Mouse (Mus musculus): ENCODE measurements around the gene Adora1.

The Adora1 gene

DNA sequence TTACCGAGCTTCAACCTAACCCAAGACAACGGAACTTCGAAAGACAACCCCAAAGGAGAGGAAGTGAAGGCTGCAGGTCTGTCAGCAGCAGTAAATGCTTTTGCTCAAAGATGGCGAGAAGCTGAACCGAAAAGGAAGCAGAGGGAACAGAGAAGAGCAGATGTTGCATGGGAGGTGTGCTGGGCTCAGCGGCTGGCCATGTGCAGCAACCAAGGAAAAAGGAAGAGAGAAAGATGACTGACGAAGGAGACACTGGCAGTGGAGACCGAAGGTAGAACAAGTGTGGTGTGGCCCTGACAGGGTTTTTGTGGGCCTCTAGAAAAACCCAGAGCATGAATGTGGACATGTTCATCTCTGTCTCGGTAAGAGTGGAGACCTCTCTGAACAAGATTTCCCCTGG is 5.5 kb upstream of the Adora1 start:
- no peak for DNase-seq (ENCODE audit: low read depth)

DNA sequence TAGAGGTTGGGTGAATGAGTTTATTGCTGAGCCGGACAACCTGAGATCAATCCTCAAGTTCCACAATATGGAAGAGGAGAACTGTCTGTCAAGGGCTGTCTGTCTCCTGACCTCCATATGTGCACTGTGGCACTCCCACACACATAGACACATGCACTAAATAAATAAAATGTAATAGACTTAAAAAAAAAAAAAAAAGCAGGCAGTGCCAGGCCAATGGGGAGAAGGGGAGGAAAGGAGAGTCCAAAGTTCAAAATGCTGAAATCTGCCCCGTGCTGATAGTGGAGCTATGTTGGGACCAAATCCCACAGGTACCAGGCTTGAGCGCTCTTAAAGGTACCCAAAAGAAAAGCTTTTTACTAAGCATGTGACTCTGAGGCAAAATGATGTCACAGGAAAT is 2.2 kb upstream of the Adora1 start:
- DNase-seq (ENCODE audit: low read depth): no peak

DNA sequence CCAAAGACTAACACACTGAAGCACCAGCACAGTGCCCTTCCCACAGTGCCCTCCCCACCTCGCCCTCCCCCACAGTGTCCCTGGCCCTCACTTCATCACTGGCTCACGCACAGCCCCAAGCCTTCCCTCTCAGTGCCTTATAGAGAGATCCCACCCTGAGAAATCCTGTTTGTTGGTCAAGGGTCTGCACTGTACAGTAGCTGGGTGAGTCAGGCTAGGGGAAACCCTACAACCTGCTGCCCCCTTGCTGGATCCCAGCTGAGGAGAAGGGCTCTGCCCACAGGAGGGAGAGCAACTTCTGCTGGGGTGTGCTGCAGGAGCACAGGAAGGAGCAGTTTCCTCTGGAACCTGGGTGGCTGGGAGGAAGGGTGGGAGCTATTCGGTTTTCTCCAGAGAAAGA is 911 bp upstream of the Adora1 start:
- DNase-seq (ENCODE audit: low read depth): no peak

DNA sequence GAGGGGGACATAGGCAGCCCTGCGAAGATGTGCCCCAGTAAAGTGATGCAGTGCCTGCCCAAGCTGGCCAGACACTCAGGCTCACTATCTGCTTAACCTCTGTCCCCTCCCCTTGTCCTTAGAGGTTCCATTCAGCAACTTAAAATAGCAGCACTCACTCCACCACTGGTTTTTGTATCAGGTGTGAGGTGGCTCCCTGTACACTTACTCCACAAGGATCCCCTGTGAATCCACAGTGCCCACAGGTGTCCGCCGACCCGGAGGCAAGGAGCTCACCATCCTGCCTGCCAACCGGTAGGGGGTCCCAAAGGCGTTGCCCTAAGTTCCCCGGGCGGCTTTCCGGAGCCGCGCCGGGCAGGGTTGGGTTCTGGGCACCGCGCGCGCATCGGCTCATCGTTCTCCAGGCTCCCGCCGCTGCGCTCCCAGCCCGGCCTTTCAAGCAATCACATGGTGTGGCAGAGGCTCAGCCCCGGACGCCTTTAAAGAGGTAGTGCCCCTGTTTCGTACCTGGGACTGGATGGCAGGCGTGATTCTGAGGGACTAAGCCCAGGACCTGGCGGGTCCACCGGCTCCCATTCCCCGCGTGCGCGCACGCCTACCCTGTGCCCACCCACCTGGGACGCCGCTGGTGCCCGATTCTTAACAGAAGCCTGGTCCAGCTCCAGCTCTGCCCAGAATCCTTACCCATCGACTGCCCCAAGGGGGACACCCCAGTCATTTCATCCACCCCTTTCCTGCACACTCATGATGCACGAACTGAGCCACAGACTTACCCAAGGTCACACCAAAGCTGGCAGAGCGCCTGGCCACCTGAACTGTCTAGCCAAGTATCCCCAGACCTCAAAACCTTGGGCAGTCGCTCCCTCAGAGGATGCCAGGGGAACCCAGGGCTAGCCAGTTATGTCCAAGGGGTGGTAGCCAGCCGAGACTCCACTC is 508 bp downstream of the Adora1 start:
- DNase-seq (ENCODE audit: low read depth): no peak

DNA sequence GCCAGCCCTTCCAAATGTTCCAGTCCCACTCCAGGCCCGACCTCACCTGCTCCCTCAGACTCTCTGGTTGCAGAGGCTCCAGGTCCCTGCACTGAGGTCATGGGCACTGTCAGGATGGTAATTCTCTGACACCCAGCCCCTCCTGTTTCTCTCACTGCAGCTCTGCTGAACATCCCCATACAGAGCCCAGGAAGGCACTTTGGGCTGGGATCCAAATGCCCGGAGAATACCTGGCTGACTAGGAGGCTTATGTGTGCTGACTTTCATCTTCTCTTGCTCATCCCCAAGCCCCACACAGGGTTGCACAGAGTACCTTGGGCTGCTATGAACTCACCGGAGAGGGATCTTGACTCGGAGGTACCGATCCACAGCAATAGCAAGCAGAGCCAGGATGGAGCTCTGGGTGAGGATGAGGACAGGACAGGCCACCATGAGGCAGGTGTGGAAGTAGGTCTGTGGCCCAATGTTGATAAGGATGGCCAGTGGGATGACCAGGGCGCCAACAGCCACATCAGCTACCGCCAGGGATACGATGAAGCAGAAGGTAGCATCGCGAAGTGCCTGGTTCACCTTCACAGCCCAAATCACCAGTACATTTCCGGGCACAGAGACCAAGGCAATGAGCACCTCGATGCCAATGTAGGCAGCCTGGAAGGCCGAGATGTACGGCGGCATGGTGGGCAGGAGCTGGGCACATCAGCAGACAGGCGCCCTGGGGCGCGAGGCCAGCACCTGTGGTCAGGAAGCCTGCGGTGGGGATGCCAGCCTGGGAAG is 1.4 kb downstream of the Adora1 start:
- no peak for DNase-seq (ENCODE audit: low read depth)

DNA sequence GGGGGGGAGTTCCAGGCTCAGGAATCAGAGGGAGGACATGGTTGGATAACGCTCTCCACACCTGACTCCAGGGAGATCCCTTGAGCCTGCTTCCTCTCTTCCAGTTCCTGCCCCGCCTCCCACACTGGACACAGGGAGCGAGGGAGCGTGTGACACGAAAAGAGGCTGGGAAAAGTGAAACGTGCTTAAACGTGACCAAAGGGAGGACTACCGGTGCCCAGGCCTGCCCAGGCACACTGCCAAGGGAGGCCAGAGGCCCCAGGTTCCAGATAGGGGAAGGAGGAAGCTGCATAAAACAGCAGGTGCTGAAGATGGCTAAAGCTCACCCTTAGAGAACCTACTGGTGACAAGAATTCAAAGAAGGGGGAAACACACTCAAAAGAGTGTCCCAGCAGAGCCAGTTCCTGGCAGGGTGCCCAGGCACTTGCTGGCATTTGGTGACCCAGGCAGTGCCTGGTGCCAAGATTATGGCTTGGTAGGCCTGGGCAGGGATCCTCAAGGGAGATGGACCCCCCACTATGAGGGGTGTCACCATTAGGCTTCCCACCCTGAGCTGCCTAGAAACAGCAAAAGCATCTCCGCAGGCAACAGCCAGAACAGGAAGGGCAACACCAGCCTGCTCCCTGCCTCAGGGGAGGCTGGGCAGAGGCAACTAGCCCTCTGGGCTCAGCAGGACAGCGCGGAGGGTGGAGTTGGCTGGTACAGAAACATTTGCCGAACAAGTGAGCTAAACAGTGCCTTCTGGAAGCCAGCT is 2.3 kb downstream of the Adora1 start:
- no peak for DNase-seq (ENCODE audit: low read depth)

DNA sequence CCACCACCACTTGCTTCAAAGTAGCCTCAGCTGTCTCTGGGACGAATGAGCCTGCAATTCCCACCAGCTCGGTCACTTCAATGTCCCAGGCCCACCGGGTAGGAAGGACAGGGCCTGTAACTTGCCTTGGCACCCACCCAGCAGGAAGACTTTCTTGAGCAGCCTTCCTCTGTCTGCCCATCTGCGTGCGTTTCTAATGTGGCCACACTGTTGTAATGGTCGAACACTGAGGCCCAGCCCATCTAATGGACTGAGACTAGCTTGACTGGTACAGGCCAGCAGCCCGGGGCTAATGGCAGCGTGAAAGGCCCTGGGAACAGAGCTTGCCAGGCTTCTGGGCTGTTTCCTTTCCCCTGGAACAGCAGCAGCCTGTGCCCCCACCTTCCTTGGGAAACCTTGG is 2.9 kb downstream of the Adora1 start:
- DNase-seq (ENCODE audit: low read depth): no peak

DNA sequence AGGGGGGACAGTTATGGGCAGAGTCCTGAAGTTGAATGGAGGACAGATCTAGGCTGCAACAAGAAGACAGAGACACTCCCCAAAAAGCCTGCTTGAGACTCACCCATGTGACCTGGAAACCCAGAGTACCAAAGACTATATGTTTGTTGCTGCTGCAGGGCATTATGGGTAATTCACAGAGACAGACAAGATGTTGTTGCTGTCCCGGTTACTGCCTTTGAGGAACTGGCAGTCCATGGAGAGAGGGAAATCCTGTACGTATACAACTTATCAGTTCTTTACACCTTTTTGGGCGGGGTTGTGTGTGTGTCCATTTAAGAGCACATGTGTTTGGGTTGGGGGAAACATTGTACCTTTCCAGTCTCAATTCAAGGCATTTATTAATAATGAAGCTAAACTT is 3.5 kb downstream of the Adora1 start:
- no peak for DNase-seq (ENCODE audit: low read depth)

DNA sequence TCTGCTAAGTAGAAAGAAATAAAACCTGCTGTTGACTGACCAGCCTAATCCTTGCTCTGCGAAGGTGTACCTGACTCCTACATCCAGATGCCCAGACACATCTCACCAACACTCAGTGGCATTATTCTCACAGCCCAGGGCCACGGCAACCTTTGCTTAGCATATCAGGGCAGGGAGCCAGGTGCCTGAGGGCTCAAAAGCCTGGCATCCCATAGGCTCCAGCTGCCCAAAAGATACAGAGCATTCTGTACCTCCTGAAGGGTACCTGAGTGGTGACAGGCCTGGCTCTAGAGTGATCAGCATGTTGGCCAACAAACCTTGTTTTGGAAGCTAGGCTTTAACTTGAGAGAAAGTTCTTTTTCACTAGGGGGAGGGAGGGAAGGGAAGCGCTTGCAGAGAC is 4.0 kb downstream of the Adora1 start:
- no peak for DNase-seq (ENCODE audit: low read depth)

DNA sequence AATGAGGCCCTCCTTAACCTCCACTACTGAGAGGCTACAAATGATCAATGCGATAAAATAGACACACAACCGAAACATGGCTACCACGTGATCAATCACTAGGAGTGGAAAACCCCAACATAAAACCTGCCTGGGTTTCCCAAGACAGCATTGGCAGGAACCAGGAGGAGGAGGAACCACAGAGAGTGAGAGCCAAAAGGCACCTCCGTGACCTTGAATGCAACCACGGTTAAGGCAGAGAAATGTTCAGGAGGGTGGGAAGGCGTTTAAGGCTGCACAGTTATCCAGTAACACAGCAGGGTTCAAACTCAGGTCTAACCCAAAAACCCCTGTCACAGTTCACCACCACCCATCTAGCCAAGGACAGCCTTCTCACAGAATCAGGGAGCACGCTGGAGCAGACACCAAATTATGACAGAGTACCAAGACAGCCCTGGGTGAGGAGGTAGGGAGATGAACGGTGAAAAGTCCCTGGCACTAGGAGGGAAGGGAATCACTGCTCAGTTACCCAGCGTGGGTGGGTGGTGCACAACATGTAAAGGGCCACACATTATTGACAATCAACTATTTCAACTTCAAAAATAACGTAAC is 4.5 kb downstream of the Adora1 start:
- DNase-seq (ENCODE audit: low read depth): no peak

DNA sequence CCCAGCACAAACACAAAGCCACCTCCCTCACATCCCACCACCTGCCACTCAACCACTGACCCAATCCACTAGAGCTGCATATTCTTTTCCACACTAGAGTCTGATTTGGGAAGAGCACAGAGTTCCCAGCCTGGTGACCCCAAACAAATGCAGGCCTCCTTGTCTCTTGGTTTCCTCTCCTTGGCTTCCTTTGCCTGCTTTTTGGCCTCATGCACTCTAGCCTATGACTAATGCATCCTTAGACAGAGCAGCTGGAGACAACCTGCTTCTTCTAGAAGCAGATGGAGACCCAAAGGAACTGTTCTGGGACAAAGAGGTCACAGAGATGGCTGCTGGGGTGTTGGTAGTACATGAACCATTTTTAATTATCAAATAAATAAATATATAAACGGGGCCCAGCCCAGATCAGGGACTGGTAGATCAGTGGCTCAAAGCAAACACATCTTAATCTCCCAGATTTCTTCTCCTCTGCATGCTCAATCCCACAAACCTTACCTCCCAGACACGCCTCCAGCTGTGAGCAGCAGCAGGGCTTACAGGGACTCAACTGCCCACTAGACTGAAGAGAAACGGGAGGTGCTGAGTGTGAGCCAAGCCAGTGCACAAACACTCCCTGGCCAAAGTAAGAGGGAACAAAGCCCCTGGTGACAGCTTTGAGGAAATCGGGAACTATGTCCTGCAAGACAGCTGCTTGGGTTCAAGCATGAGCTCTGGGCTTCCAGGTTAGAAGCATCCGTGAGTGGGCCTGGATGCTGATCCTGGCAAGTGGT is 5.2 kb downstream of the Adora1 start:
- DNase-seq (ENCODE audit: low read depth): no peak

DNA sequence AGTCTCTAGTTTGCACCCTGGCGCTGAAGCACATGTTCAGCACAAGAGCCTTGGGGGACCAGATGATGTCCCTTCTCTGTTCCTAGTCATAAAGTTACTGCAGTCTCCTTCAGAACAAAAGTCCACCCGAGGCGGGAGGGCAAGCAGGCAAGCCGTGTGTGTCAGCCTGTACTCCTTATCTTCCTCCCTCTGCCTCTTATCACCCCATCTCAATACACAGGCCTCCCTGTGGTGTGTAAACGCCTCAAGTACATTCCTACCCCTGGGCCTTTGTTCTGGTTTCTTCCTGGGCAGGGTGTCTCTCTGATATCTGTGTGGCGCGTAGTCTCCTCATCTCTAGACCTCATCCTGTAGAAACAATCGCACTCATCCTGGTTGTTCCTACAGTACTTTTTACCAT is 8.5 kb downstream of the Adora1 start:
- DNase-seq (ENCODE audit: low read depth): no peak

DNA sequence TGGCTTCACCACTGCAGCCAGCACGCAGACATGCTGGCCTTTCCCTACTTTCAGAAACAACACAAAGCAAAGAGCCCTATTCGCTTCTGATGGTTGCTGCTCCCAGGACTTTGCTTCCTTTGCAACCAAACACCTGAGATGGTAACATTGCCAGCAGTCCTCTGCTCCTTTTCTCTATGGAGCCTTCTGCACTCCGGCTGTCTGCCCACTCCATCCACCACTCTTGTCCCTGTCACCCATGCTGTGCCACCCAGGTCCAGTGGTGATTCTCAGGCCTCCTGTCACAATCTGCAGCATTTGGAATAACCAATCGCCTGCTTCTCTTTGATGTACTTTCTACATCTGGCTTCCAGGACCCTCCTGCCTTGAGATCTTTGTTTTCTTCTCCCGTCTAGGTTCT is 9.9 kb downstream of the Adora1 start:
- no peak for DNase-seq (ENCODE audit: low read depth)

DNA sequence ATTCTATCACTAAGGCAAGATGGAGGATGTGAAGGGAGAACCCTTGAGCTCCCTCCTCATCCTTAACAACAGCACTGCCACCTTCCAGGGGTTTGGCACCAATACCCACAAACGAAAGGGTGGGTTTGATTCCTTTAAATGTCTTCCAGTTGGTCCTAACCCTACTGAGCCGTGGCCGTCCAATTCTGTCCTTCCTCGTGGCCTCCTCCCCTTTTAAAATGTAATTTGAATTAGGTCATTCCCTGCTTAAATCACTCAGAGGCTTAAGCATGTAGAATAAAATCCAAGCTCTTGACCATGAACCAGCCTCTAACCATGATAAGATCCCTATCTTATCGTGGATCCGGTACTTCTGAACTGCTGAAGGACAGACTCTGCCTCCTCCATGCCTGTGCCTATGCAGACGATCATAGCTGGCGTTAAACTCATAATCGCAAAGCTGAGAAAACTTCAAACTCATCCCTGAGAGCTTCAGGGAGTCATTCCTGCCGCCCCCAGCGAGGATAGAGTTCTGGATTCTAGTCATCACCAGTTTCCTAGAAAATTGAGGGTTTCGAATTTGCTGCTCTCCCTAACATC is 10.5 kb downstream of the Adora1 start:
- no peak for DNase-seq (ENCODE audit: low read depth)

DNA sequence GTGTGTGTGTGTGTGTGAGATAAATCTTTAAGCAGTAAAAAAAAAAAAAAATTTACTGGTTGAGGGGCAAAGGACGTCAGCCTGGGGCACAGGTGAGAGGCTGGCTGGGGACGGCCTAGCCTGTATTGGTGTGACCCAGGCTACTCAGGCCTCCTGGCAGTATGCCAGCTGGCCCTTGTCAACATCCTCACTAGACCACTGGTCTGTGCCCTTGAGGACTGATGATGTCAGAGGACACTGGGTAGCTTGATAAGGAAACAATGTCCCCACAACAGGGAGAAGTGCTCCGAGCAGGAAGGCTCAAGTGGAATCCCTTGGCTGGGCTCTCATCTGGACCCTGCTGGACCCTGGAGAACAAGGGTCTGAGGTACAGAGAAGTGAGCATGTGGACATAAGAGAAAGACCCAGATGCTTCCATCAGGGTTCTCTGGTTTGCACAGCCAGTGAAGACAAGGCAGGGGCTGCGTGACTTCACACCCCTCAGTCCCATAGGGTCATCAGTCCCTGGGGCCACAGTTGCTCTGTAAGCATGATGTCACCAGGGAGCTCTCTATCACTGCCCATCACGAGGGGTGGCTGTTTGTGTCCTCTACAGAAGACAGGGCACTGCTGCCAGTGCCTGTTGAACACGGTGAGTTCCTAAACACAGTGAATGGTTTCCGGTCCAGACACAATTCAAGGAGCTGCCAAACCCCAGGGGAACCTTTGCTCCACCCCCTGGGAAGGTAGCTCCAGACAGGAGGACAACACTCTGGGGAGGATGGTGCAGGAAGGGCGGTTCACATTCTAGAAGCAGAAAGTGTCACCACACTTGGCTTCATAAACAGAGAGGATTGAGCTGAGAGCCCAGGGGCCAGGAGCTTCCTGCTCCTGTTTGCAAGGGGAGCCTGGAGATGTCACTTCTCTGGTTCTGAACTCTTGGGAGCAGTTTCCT is 12.8 kb downstream of the Adora1 start:
- no peak for DNase-seq (ENCODE audit: low read depth)

DNA sequence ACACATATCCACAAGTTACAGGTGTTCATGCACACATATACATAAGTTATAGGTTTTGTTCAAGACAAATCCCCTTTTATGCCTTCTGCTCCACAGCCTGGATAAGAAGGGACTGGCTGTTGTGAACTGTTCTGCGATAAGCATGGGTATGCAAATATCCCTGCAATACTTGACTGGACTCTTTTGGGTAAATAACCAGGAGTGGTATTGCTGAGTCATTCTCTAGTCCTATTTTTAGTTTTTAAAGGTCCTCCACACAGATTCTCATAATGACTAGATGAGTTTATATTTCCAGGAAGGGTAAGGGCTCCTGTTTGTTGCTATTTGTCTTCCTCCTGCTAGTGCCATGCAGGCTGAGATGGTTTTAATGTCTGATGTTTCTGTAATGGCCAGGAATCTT is 14.1 kb downstream of the Adora1 start:
- DNase-seq (ENCODE audit: low read depth): no peak

DNA sequence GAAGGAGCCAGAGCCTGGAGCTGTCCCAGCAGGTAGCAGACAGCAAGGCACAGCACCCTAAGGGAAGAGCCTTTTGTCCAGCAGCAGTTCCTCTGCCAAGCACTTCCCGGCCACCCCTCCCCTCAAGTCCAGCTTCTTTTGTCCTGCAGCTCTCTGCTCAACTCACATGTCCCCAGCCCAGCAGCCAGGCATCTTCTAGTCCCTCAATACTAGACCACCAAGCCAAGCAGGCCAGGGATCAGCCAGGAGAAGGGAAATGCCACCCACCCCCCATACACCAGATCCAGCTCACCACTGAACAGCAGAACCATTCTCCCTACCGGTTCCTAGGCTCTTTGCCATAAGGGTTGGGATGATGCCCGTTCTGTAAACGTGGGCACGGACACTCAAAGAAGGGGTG is 15.6 kb downstream of the Adora1 start:
- DNase-seq (ENCODE audit: low read depth): no peak

DNA sequence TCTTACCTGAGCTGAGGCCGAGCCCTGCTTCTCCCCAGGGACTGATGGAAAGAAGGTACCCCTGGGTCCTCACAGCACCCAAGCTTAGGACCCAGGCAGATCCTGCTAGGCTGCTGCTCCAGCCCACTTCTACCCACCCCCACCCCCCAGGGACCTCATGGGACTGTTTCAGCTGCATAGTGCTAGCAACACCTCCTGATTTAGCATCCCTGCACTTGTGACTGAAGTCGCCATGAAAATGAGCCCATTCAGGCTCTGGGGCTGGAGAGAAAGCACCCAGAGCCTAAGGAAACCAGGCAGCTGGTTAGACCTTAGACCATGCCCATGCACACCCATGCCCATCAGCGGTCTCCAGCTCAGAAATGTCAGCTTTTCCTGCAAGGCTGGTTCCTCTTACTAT is 17.3 kb downstream of the Adora1 start:
- DNase-seq (ENCODE audit: low read depth): no peak

DNA sequence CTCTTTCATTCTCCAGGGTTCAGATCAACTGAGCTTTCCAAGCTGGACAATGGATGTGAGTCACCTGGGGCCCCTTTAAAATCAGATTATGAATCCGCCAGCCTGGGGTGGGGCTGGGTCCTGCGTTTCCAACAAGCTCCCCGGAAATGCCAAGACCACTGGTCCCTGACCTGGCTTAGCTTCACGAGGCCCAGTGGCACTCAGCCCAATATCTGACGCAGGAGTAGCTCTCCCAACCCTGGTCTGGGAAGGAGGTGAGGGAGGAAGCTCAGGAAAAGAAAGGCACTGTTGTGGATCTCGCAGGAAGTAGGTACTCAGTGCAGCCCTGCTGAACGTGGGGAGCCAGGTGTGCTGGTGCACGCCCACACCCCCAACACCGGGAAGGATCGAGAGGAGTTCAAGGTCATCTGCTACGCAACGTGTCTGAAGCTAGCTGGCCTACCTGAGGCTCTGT is 18.2 kb downstream of the Adora1 start:
- DNase-seq (ENCODE audit: low read depth): no peak

DNA sequence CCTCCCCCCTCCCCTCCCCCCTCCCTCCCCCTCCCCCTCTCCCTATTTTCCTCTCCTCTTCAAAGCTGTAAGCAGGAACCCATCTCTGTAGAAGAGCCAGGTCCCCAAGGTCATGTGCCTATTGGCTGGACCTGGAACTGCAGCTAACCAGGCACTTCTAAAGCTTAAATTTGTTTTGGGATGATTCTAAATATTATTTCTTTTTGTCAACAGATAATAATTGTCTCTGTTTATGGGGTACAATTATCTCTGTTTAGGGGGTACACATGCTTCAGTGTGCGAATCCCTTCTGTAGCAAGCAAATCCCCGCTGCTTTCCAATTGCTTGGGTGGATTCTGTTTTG is 18.6 kb downstream of the Adora1 start:
- no peak for DNase-seq (ENCODE audit: low read depth)
